Mouse (Mus musculus): ENCODE results near the gene Clrn3.
"Not testable (repeated sequence)": the region's sequence is repeated elsewhere in the genome, so short reads cannot be mapped to it uniquely, and the experiment has no call there.

Clrn3 gene

GRCm38 (mm10) chr7:135528515-135528914 is at the start of gene Clrn3:
Clrn3 (minus strand) TSS chr7:135528654.
- DNase-seq (ENCODE audit: low read depth, low spot score), result no peak

- no peak for DNase-seq (ENCODE audit: low read depth, low spot score)
Observed at GRCm38 (mm10) chr7:135576329-135576728, 47.9 kb upstream of the Clrn3 start.

- not testable (repeated sequence) for DNase-seq (ENCODE audit: low read depth, low spot score)
Observed at GRCm38 (mm10) chr7:135575319-135576069, 47.0 kb upstream of the Clrn3 start.

GRCm38 (mm10) chr7:135571951-135572559 is 43.6 kb upstream of the Clrn3 start:
- peak; percentile 95 for DNase-seq (ENCODE audit: low read depth, low spot score)

- DNase-seq (ENCODE audit: low read depth, low spot score), result peak; percentile 93
Observed at GRCm38 (mm10) chr7:135571392-135571791, 42.9 kb upstream of the Clrn3 start.

- DNase-seq (ENCODE audit: low read depth, low spot score), result no peak
Observed at GRCm38 (mm10) chr7:135568550-135568949, 40.1 kb upstream of the Clrn3 start.

- no peak for DNase-seq (ENCODE audit: low read depth, low spot score)
Observed at GRCm38 (mm10) chr7:135567582-135567981, 39.1 kb upstream of the Clrn3 start.

- DNase-seq (ENCODE audit: low read depth, low spot score), result peak; percentile 42
Observed at GRCm38 (mm10) chr7:135566013-135566412, 37.6 kb upstream of the Clrn3 start.

- no peak for DNase-seq (ENCODE audit: low read depth, low spot score)
Observed at GRCm38 (mm10) chr7:135564022-135564421, 35.6 kb upstream of the Clrn3 start.

GRCm38 (mm10) chr7:135560280-135560679 is 31.8 kb upstream of the Clrn3 start:
- no peak for DNase-seq (ENCODE audit: low read depth, low spot score)

- no peak for DNase-seq (ENCODE audit: low read depth, low spot score)
Observed at GRCm38 (mm10) chr7:135556663-135557402, 28.4 kb upstream of the Clrn3 start.

- DNase-seq (ENCODE audit: low read depth, low spot score), result no peak
Observed at GRCm38 (mm10) chr7:135553550-135553949, 25.1 kb upstream of the Clrn3 start.

GRCm38 (mm10) chr7:135551547-135551946 is 23.1 kb upstream of the Clrn3 start:
- DNase-seq (ENCODE audit: low read depth, low spot score), result no peak

GRCm38 (mm10) chr7:135548434-135548833 is 20.0 kb upstream of the Clrn3 start:
- DNase-seq (ENCODE audit: low read depth, low spot score), result no peak

GRCm38 (mm10) chr7:135546530-135546929 is 18.1 kb upstream of the Clrn3 start:
- no peak for DNase-seq (ENCODE audit: low read depth, low spot score)

GRCm38 (mm10) chr7:135545957-135546356 is 17.5 kb upstream of the Clrn3 start:
- no peak for DNase-seq (ENCODE audit: low read depth, low spot score)

GRCm38 (mm10) chr7:135544321-135544720 is 15.9 kb upstream of the Clrn3 start:
- DNase-seq (ENCODE audit: low read depth, low spot score), result no peak

- peak; percentile 76 for DNase-seq (ENCODE audit: low read depth, low spot score)
Observed at GRCm38 (mm10) chr7:135543033-135543432, 14.6 kb upstream of the Clrn3 start.

- DNase-seq (ENCODE audit: low read depth, low spot score), result no peak
Observed at GRCm38 (mm10) chr7:135542235-135542634, 13.8 kb upstream of the Clrn3 start.

- no peak for DNase-seq (ENCODE audit: low read depth, low spot score)
Observed at GRCm38 (mm10) chr7:135539429-135539828, 11.0 kb upstream of the Clrn3 start.

- peak; percentile 80 for DNase-seq (ENCODE audit: low read depth, low spot score)
Observed at GRCm38 (mm10) chr7:135537948-135538741, 9.7 kb upstream of the Clrn3 start.
